9 mouse cellular contexts compared by ENCODE assay signal in genomic region chr4:80765781-80766180, GRCm38 (mm10).
DNase-seq lines count a peak whose midpoint lies in the region; ATAC-seq lines count a peak whose summit lies in the region.
"Had no signal": no experiment of that assay in that cellular context is flagged by ENCODE, and none has a peak within 500 bp of the region (broad histone marks: within the 10 kb centered on the region; RNA-seq: fewer than 3 reads in every experiment).

No protein-coding gene starts in this region.

- no peak overlapping the region for H3K27ac ChIP-seq in hindbrain, embryonic 11.5 days (ENCODE audit: low read depth, low read length)
- H3K27ac ChIP-seq: heart, embryonic 15.5 days had no signal

- H3K36me3 ChIP-seq in hindbrain, embryonic 11.5 days (ENCODE audit: control insufficient read depth, insufficient read depth, low read length) = no peaks in the 10 kb centered on the region
- H3K36me3 ChIP-seq: heart, embryonic 15.5 days had no signal

- H3K9me3 ChIP-seq in hindbrain, embryonic 11.5 days (ENCODE audit: control insufficient read depth, low read length) = no peaks in the 10 kb centered on the region
- H3K9me3 ChIP-seq: heart, embryonic 15.5 days had no signal

- DNase-seq in MEL-GATA-1-ER (ENCODE audit: extremely low read depth, low read depth) = peak; percentile 13
- peak; percentile 29 to 55 for DNase-seq in adrenal gland, adult 18-20 months (ENCODE audit: low spot score in 2 of 2)
- DNase-seq in embryo, embryonic 11.5 days (ENCODE audit: low read depth, low spot score) = peak; percentile 57
- peak; percentile 82 for DNase-seq in hindbrain, embryonic 11.5 days (ENCODE audit: low spot score)
- peak; percentile 79 to 84 for DNase-seq in layer of hippocampus, postnatal 10 days (ENCODE audit: low spot score in 2 of 2)
- peak; percentile 62 for DNase-seq in testis, postnatal 10 days (ENCODE audit: low spot score)
- DNase-seq in B cell, adult 2 months = no peak

- H3K9ac ChIP-seq in hindbrain, embryonic 11.5 days (ENCODE audit: low read depth, low read length) = no peak overlapping the region
- H3K9ac ChIP-seq: heart, embryonic 15.5 days had no signal

- H3K4me2 ChIP-seq in hindbrain, embryonic 11.5 days (replicated peaks; ENCODE audit: low read depth, low read length) = no peak overlapping the region
- H3K4me2 ChIP-seq: heart, embryonic 15.5 days had no signal

- H3K27me3 ChIP-seq in hindbrain, embryonic 11.5 days (ENCODE audit: control insufficient read depth, insufficient read depth, low read length) = no peaks in the 10 kb centered on the region
- H3K27me3 ChIP-seq: heart, embryonic 15.5 days had no signal

- peak; percentile 64 for ATAC-seq in hindbrain, embryonic 11.5 days (ENCODE audit: low FRiP score)
- ATAC-seq in megakaryocyte progenitor cell, adult 5-6 weeks (replicated peaks; ENCODE audit: poor library complexity) = peak; percentile 84

- no peaks in the 10 kb centered on the region for H3K4me1 ChIP-seq in hindbrain, embryonic 11.5 days (replicated peaks; ENCODE audit: control insufficient read depth, insufficient read depth, low read length)
- H3K4me1 ChIP-seq: heart, embryonic 15.5 days had no signal

- H3K4me3 ChIP-seq in hindbrain, embryonic 11.5 days (ENCODE audit: low read depth, low read length) = no peak overlapping the region
- H3K4me3 ChIP-seq: heart, embryonic 15.5 days had no signal

- 44% methylated on average over 4 of the region's 4 CpGs for WGBS in hindbrain, embryonic 11.5 days

Comparison
In these comparisons a context has a peak if more than half of its experiments do, and no peak if none do; other contexts are left out.
1. DNase-seq: peak in MEL-GATA-1-ER (single experiment), adrenal gland, adult 18-20 months (2 of 2), embryo, embryonic 11.5 days (single experiment), hindbrain, embryonic 11.5 days (single experiment), layer of hippocampus, postnatal 10 days (2 of 2) and testis, postnatal 10 days (single experiment); none in B cell, adult 2 months (0 of 2).